Mouse (Mus musculus): Measurements from ENCODE around the gene Atp2a2. TPM values are rescaled to one million over a fixed set of nuclear protein-coding genes. Genes with fewer than 3 reads are reported as not detected.
"Not testable (repeated sequence)": the region's sequence is repeated elsewhere in the genome, so short reads cannot be mapped to it uniquely, and the experiment has no call there.

Gene Atp2a2
- total RNA-seq, 1 experiment: 372 TPM

DNA sequence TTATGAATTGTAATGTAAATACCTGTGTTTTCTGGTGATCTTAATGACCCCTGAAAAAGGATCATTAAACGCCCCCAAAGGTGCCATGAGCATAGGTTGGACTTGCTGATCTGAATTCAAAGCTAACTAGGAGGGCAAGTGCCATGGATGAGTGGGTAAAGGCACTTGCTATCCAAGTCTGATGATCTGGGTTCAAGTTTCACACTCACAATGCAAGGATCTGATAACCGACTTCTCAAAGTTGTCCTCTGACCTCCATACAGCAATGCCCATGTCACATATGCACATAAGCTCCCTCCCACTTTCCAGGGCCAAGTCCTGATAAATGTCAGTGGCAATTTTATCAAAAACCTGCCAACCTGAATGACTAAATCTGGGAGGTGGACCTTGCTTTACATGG, 9.0 kb downstream of the Atp2a2 start:
- in situ Hi-C loops (cut with MboI; ENCODE audit: low sequenced_read_pairs in 2 of 2, unreplicated experiment in 2 of 2): no loop called here
- no peaks in the 10 kb centered on the region for H3K9me3 ChIP-seq (ENCODE audit: control insufficient read depth, insufficient read depth, low read depth, low read length)
- no peak for TF ChIP-seq ZC3H11A (IDR thresholded peaks at IDR 0.05; ENCODE audit: borderline replicate concordance, low read depth, low read length)
- TF ChIP-seq MAFK (IDR thresholded peaks at IDR 0.05; ENCODE audit: insufficient read depth, low read depth, low read length): no peak
- no peak for TF ChIP-seq CHD2 (IDR thresholded peaks at IDR 0.05; ENCODE audit: low read depth, low read length)
- TF ChIP-seq HCFC1 (IDR thresholded peaks at IDR 0.05; ENCODE audit: borderline replicate concordance, insufficient read depth, low read length): no peak
- no peak for TF ChIP-seq ZNF384 (IDR thresholded peaks at IDR 0.05; ENCODE audit: low read depth, low read length)
- H3K9ac ChIP-seq (ENCODE audit: insufficient read depth, low read depth, low read length, poor library complexity, severe bottlenecking): no peak overlapping the region
- DNase-seq (ENCODE audit: low read depth, low spot score): no peak
- H3K27ac ChIP-seq (ENCODE audit: insufficient read depth, low read depth, low read length, poor library complexity, severe bottlenecking): no peak overlapping the region
- no peak overlapping the region for H3K4me3 ChIP-seq (ENCODE audit: insufficient read depth in 1 of 2, low read depth in 1 of 2, low read length in 2 of 2, poor library complexity in 1 of 2, severe bottlenecking in 1 of 2)
- 0 out of 4 replicates have a peak, but pooled peaks cover 0 to 3% of the 10 kb centered on the region in 2 experiments for H3K4me1 ChIP-seq (ENCODE audit: control insufficient read depth in 2 of 2, insufficient read depth in 2 of 2, low read length in 2 of 2, poor library complexity in 1 of 2)
- peaks cover 34% of the 10 kb centered on the region for H3K36me3 ChIP-seq (ENCODE audit: control insufficient read depth, insufficient read depth, low read length, poor library complexity, severe bottlenecking)

DNA sequence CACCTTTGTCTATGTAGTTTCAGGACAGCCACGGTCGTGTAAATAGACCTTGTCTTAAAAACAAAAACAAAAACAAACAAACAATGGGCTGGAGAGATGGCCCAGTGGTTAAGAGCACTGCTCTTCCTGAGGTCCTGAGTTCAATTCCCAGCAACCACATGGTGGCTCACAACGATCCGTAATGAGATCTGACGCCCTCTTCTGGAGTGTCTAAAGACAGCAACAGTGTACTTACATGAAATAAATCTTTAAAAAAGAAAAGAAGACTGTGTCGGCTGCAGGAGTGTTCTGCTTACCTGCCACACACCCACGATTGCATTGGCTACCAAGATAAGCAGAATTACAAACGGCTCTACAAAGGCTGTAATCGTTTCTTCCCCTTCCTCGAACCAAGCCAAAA, 10.6 kb downstream of the Atp2a2 start:
- in situ Hi-C loops (cut with MboI; ENCODE audit: low sequenced_read_pairs in 2 of 2, unreplicated experiment in 2 of 2): no loop called here
- TF ChIP-seq MAFK (IDR thresholded peaks at IDR 0.05; ENCODE audit: insufficient read depth, low read depth, low read length): no peak
- no peak for TF ChIP-seq HCFC1 (IDR thresholded peaks at IDR 0.05; ENCODE audit: borderline replicate concordance, insufficient read depth, low read length)
- no peak for TF ChIP-seq ZNF384 (IDR thresholded peaks at IDR 0.05; ENCODE audit: low read depth, low read length)
- TF ChIP-seq ZC3H11A (IDR thresholded peaks at IDR 0.05; ENCODE audit: borderline replicate concordance, low read depth, low read length): no peak
- no peak for TF ChIP-seq CHD2 (IDR thresholded peaks at IDR 0.05; ENCODE audit: low read depth, low read length)
- DNase-seq (ENCODE audit: low read depth, low spot score): no peak
- Histone ChIP-seq H3K4me3 (ENCODE audit: insufficient read depth in 1 of 2, low read depth in 1 of 2, low read length in 2 of 2, poor library complexity in 1 of 2, severe bottlenecking in 1 of 2) (no peak overlapping the region), H3K9me3 (ENCODE audit: control insufficient read depth, insufficient read depth, low read depth, low read length) (no peaks in the 10 kb centered on the region), H3K36me3 (ENCODE audit: control insufficient read depth, insufficient read depth, low read length, poor library complexity, severe bottlenecking) (peaks cover 33% of the 10 kb centered on the region), H3K9ac (ENCODE audit: insufficient read depth, low read depth, low read length, poor library complexity, severe bottlenecking) (no peak overlapping the region), H3K27ac (ENCODE audit: insufficient read depth, low read depth, low read length, poor library complexity, severe bottlenecking) (no peak overlapping the region), H3K4me1 (ENCODE audit: control insufficient read depth in 2 of 2, insufficient read depth in 2 of 2, low read length in 2 of 2, poor library complexity in 1 of 2) (no peaks in the 10 kb centered on the region; a peak in 1 of 4 replicates)

DNA sequence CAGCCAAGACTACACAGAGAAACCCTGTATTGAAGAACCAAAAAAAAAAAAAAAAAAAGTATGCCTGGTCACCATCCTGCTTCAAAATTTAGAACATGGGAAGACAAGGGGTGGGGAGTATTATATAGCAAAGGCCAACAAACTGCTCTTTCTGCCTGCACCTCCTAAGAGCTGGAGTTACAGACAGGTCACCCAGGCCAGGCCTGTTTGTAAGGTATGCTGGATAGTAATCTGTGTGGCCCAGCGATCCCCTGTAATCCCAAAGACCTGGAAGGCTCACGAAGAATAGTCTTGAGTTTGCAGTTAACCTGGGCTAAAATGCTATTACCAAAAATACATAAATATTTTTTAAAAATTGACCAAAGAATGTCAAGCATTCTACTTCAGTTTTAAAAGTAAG, 11.9 kb downstream of the Atp2a2 start:
- Histone ChIP-seq H3K4me1 (ENCODE audit: control insufficient read depth in 2 of 2, insufficient read depth in 2 of 2, low read length in 2 of 2, poor library complexity in 1 of 2) (no peaks in the 10 kb centered on the region; a peak in 1 of 4 replicates), H3K4me3 (ENCODE audit: insufficient read depth in 1 of 2, low read depth in 1 of 2, low read length in 2 of 2, poor library complexity in 1 of 2, severe bottlenecking in 1 of 2) (no peak overlapping the region), H3K36me3 (ENCODE audit: control insufficient read depth, insufficient read depth, low read length, poor library complexity, severe bottlenecking) (peaks cover 33% of the 10 kb centered on the region), H3K9ac (ENCODE audit: insufficient read depth, low read depth, low read length, poor library complexity, severe bottlenecking) (no peak overlapping the region), H3K27ac (ENCODE audit: insufficient read depth, low read depth, low read length, poor library complexity, severe bottlenecking) (no peak overlapping the region), H3K9me3 (ENCODE audit: control insufficient read depth, insufficient read depth, low read depth, low read length) (no peaks in the 10 kb centered on the region)
- in situ Hi-C loops (cut with MboI; ENCODE audit: low sequenced_read_pairs in 2 of 2, unreplicated experiment in 2 of 2): no loop called here
- TF ChIP-seq HCFC1 (IDR thresholded peaks at IDR 0.05; ENCODE audit: borderline replicate concordance, insufficient read depth, low read length): no peak
- TF ChIP-seq CHD2 (IDR thresholded peaks at IDR 0.05; ENCODE audit: low read depth, low read length): no peak
- no peak for TF ChIP-seq ZC3H11A (IDR thresholded peaks at IDR 0.05; ENCODE audit: borderline replicate concordance, low read depth, low read length)
- no peak for TF ChIP-seq ZNF384 (IDR thresholded peaks at IDR 0.05; ENCODE audit: low read depth, low read length)
- DNase-seq (ENCODE audit: low read depth, low spot score): no peak

GRCm38 (mm10) chr5:122487825-122488224, 14.2 kb downstream of the Atp2a2 start:
- Histone ChIP-seq H3K27ac (ENCODE audit: insufficient read depth, low read depth, low read length, poor library complexity, severe bottlenecking) (no peak overlapping the region), H3K36me3 (ENCODE audit: control insufficient read depth, insufficient read depth, low read length, poor library complexity, severe bottlenecking) (peaks cover 30% of the 10 kb centered on the region), H3K9me3 (ENCODE audit: control insufficient read depth, insufficient read depth, low read depth, low read length) (no peaks in the 10 kb centered on the region), H3K4me1 (ENCODE audit: control insufficient read depth in 2 of 2, insufficient read depth in 2 of 2, low read length in 2 of 2, poor library complexity in 1 of 2) (no peaks in the 10 kb centered on the region; a peak in 1 of 4 replicates), H3K4me3 (ENCODE audit: insufficient read depth in 1 of 2, low read depth in 1 of 2, low read length in 2 of 2, poor library complexity in 1 of 2, severe bottlenecking in 1 of 2) (no peak overlapping the region), H3K9ac (ENCODE audit: insufficient read depth, low read depth, low read length, poor library complexity, severe bottlenecking) (no peak overlapping the region)
- DNase-seq (ENCODE audit: low read depth, low spot score): no peak
- in situ Hi-C loops (cut with MboI; ENCODE audit: low sequenced_read_pairs in 2 of 2, unreplicated experiment in 2 of 2): no loop called here
- TF ChIP-seq ZNF384 (IDR thresholded peaks at IDR 0.05; ENCODE audit: low read depth, low read length) (no peak), MAFK (IDR thresholded peaks at IDR 0.05; ENCODE audit: insufficient read depth, low read depth, low read length) (no peak), CHD2 (IDR thresholded peaks at IDR 0.05; ENCODE audit: low read depth, low read length) (no peak), HCFC1 (IDR thresholded peaks at IDR 0.05; ENCODE audit: borderline replicate concordance, insufficient read depth, low read length) (no peak), ZC3H11A (IDR thresholded peaks at IDR 0.05; ENCODE audit: borderline replicate concordance, low read depth, low read length) (no peak)

DNA sequence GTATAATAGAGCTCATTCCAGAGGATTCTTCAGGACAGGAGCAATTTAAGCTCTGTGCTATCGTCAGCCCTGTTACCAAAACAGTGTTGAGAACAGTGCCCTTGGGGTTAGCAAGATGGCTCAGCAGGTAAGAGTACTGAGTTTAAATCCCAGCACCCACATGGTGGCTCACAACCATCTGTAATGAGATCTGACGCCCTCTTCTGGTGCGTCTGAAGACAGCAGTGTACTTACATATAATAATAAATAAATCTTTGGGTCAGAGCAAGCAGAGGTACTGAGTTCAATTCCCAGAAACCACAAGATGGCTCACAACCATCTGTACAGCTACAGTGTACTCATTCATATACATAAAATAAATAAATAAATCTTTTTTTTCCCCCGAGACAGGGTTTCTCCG, 15.8 kb downstream of the Atp2a2 start:
- H3K9ac ChIP-seq (ENCODE audit: insufficient read depth, low read depth, low read length, poor library complexity, severe bottlenecking); H3K27ac ChIP-seq (ENCODE audit: insufficient read depth, low read depth, low read length, poor library complexity, severe bottlenecking); DNase-seq (ENCODE audit: low read depth, low spot score); H3K9me3 ChIP-seq (ENCODE audit: control insufficient read depth, insufficient read depth, low read depth, low read length); H3K4me1 ChIP-seq (ENCODE audit: control insufficient read depth in 2 of 2, insufficient read depth in 2 of 2, low read length in 2 of 2, poor library complexity in 1 of 2); H3K4me3 ChIP-seq (ENCODE audit: insufficient read depth in 1 of 2, low read depth in 1 of 2, low read length in 2 of 2, poor library complexity in 1 of 2, severe bottlenecking in 1 of 2); in situ Hi-C loops (cut with MboI; ENCODE audit: low sequenced_read_pairs in 2 of 2, unreplicated experiment in 2 of 2): not testable (repeated sequence)
- peaks cover 33% of the 10 kb centered on the region for H3K36me3 ChIP-seq (ENCODE audit: control insufficient read depth, insufficient read depth, low read length, poor library complexity, severe bottlenecking)

Measured in ES-E14 (cell line).